Mouse (Mus musculus): ENCODE measurements around the gene Fitm1.

DNA sequence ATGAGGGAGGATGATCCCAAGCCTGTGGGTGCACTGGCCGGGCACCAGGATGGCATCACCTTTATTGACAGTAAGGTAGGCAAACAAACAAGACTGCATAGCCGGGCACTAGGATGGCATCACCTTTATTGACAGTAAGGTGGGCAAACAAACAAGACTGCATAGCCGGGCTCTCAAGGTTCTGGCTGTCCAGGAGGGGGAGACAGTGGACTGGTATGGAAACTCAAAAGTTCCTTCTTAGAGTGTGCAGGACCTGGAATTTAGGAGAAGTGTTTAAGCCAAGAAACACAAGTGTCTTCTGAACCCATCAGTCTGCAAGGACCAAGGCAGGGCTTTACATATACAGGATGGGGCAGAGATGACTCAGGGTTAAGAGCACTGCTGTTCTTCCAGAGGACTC lies 9.7 kb upstream of the Fitm1 start:
- no peak for TF ChIP-seq GATA1 (IDR thresholded peaks at IDR 0.05; ENCODE audit: borderline replicate concordance, low read length)
- no peak for TF ChIP-seq FLI1 (IDR thresholded peaks at IDR 0.05; ENCODE audit: low read length)

Data from megakaryocyte, embryonic 14.5 days (primary cell).